Mouse (Mus musculus): ENCODE data around the gene Rtbdn.

The Rtbdn gene

DNA sequence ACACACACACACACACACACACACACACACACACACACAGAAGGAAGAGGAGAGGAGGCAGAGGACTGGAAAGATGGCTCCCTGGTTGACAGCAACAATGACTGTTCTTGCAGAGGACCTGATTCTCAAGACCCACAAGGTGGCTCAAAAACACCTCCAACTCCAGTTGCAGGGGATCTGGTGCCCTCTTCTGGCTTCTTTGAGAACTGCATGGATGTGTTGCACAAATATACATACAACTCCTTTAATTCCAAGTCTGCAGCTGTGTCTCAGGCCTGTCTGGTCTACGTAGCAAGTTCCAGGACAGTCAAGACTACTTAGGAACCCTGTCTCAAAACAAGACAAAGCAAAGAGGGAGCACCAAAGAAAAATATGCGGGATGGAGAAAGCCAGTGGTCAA is 10.0 kb downstream of the Rtbdn start:
- DNase-seq (ENCODE audit: low read depth, low spot score): no peak

DNA sequence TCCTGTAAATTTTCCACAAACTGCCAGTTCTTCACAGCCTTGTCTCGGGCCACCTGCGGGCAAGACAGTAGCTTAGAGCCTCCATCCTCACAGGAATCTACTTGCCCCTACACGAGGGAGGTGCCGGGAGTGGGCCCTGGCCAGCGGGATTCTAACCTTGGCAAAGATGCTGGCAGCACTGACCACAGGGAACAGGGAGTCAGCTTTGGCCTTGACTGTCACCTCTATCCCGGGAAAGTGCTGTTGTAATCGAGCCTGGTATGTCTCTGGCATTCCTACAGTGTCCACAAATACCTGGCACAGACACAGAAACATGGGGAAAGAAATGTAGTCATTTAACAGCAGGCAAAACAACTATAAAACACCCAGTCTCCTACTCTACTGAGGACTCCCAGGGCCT is 13.0 kb downstream of the Rtbdn start:
- no peak for DNase-seq (ENCODE audit: low read depth, low spot score)

DNA sequence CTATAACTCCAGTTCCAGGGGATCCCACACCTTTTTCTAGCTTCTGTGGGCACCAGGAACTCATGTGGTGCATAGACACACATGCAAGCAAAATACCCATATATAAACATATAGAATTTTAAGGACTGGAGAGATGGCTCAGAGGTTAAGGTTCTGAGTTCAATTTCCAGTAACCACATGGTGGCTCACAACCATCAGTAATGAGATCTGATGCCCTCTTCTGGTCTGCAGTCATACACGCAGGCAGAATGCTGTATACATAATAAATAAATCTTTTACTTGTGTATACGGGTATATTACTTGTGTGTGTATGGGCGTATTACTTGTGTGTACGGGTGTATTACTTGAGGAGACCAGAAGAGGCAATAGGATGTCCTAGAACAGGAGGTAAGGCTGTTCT is 17.2 kb downstream of the Rtbdn start:
- no peak for DNase-seq (ENCODE audit: low read depth, low spot score)

DNA sequence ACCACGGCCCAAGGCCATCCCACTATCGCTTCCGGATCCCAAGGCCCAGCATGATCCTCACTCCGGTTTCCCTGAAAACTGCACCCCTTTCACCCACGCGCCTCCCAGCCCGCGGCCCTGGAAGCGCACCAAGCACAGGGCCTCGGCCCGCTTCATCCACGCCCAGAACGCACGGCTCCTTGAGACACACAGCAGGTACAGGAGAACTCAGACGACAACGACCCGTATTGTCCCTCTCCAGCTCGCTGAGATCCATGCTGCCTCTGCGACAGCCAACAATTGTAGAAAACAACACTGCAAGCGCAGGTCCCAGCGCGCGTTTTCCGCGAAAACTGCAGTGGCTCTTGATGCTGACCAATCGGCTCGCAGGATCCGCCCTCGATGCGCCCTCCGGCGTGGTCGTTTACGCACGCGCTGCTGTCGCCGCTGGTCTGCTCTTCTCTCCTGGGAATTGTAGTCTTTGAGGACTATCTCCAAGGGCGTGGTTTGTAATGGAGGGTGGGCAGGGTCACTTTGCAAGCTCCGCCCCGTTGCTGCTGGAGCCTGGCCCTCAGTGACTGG is 19.0 kb downstream of the Rtbdn start:
- no peak for DNase-seq (ENCODE audit: low read depth, low spot score)

DNA sequence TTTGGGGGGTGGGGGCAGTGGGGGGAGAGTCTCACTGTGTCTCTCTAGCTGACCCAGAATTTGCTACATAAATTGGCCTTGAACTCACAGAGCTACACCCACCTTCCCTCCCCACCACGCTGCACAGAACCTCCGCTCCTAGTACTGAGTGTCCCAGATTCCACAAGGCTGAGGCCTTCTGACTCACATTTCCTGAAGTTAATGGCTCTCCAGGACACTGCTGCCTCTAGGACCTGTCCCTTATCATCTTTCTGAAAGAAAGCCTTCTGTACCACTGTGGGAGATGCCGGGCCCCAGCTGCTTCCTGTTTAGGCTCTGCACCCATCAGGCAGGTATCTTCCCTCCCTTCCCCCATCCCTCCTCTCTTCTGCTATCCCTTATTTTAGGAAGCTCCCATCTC is 19.8 kb downstream of the Rtbdn start:
- DNase-seq (ENCODE audit: low read depth, low spot score): no peak

DNA sequence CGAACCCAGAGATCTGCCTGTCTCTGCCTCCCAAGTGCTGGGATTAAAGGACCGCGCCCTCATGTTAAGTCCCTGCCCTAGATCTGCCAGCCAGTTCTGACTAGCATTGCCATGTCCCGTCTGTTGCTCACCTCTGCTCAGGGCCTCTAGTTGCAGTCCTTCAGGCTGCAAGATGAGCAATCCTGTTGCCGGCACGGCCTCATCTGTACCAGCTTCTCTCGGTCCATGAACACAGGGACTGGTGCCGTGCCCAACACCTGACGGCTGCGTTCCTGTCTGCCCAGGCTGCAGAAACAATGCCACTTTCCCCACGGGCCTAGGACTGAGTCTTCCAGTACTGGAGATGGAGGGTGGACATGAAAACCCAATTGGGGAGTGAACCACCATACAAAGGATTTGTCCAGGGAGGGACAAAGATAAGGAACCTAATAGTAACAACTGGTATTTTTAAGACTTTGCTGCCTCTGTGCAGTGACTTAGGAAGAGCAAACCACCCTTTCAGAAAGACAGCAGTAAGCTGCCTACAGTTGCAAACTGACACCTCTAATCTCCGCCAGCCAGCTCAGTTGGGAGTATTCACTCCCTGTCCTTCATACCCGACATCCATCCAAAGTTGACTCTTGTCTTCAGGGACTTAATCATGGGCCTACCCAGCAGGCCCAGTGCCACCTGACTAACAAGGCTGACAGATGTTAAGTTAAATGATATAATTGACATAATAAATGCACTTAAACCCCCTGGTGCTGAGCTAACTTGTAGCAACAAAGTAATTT is 20.9 kb downstream of the Rtbdn start:
- no peak for DNase-seq (ENCODE audit: low read depth, low spot score)

DNA sequence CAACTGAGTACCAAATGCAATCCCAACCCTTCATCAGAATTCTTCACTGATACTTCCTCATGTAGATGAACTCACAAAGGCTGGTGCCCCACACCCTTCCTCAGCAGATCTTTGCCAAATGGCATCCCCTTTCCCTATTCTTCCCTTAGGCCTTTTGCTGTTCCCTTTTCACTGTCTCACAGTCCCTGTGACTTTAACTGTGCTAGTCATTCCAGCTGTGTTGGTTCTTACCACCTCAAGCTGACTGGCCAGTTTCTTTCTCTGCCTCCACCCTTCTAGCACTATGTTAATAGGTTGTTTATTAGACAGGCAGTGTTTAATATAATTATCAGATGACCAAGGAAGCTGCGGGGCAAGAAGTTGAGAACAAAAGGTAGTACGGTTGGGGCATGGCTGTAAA is 21.9 kb downstream of the Rtbdn start:
- no peak for DNase-seq (ENCODE audit: low read depth, low spot score)

DNA sequence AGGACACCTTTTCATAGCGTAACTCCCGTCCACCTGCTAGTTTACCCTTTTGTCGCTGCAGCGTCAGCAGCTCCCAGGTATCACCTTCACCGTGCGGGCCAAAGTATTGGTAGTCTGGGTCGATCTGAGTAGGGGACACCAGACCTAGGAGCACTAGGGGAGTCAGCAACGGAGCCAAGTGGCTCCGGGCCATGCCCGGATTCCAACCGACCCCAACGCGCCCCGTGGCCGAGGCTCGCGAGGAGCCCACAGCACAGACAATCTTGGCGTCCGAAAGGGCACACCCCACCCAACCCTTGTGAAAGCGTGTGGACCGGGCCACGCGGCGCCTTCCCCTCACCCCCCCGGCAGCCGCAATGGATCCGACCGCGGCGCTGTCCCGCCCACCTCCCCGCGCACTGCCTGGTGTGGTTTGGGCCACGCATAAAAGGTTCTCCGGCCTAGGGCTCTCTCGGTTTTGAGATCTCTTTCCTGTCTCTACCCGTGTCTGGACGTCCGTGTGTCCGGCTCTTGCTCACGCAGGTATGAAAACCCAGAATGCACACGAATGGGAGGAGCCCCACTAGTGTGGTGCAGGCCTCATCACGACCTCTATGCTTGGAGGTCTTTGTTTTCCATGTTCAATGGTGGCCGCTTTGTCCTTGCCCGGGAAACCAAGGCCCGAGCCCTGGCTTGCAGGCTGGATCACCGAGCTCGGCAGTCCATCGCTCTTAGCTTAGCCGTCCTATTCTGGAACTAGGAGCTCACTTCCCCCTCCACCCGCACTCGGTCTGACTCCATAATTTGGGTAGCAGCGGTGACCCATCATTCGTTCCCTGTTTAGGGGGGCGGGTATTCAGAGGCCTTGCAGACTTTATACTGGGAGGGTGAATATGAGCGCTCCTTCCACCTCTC is 22.7 kb downstream of the Rtbdn start, which contains the start of the genes Gm49661, Prdx2 and Rnaseh2a:
Gene Gm49661 (minus strand): TSS at position 193 of the 894 bp plus-strand sequence.
Gene Prdx2 (plus strand): TSS at position 347 of the 894 bp plus-strand sequence.
Gene Rnaseh2a (minus strand): TSS at position 527 of the 894 bp plus-strand sequence.
- no peak for DNase-seq (ENCODE audit: low read depth, low spot score)

DNA sequence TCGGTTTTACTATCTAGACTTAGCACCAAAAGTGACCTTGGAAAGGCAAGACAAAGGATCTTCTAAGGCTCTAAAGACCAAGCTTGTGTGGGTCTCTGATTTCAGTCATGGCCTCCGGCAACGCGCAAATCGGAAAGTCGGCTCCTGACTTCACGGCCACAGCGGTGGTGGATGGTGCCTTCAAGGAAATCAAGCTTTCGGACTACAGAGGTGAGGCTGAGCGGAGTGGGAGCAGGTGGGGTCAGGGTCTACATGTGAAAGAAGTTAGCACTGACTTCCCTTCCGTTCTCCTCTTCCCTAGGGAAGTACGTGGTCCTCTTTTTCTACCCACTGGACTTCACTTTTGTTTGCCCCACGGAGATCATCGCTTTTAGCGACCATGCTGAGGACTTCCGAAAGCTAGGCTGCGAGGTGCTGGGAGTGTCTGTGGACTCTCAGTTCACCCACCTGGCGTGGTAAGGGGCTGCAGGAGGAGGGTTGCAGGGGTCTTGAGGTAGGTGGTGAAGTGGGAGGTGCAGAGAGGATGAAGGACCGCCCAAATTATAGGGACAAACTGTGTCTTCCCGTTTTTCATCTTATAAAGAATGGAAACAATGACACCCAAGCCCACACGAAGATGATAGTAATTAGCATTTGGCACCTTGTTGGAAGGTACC is 23.5 kb downstream of the Rtbdn start:
- no peak for DNase-seq (ENCODE audit: low read depth, low spot score)

DNA sequence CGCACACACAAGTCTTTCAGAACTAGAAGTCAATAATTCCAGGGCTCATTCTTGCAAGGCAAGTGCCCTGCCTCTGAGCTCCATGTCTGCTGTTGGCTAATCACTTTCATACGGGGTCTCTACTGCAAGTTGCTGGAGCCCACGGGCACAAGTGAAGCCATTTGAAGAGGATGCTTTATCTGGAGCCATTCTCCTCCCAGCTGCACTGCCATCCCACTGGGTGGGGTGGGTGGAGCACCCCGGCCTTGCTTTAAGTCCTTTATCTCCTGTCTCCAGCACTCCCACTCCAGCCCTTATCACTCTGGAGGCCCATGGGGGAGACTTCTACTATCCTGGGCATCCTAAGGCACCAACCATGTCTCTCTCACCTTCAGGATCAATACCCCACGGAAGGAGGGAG is 24.1 kb downstream of the Rtbdn start:
- DNase-seq (ENCODE audit: low read depth, low spot score): no peak

DNA sequence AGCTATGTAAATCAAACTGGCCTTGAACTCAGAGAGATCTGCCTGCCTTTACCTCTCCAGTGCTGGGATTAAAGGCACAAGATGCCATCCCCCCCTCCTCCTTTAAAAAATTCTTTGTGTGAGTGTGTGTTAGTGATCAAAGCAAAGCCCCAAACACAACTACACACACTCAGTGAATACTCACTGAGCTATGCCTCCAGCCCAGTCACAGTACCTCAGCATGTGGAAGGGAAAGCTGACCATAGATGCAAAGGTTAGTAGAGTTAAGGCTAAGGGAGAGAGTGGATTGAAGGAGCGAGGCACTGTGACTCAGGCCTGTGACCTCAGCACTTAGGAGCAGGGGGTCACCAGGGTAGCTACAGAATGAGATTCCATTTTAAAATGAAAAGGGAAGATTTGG is 26.3 kb downstream of the Rtbdn start:
- no peak for DNase-seq (ENCODE audit: low read depth, low spot score)

DNA sequence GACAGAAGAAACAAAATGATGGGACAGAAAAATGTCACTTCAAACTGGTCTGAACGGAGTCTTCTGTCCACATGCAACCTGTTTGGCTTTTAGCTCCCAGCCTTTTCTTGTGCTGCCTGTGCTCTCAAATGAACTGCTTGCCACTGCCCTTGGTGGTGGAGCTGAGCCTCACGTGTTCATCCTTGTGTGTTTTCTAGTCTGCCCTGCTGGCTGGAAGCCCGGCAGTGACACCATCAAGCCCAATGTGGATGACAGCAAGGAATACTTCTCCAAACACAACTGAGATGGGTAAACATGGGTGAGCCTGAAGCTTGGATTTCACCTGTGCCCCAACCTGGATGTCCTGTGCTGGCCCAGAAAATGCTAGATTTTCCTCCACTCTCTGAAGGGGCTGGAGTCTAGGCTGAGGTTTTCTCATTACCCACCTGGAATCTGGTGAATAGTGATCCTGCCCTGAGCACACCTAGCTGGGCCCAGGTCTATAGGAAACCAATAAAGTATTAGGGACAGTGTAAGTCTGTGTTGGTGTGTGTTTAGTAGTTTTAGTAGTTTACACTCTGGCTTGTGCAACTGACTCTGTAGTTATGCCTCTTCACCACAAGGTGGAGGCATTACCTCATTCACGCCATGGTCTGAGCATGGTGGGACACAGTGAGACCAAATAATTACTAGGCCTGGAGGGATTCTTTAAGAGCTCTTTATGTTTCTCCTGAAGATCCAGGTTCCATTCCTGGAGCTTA is 27.2 kb downstream of the Rtbdn start:
- DNase-seq (ENCODE audit: low read depth, low spot score): no peak

DNA sequence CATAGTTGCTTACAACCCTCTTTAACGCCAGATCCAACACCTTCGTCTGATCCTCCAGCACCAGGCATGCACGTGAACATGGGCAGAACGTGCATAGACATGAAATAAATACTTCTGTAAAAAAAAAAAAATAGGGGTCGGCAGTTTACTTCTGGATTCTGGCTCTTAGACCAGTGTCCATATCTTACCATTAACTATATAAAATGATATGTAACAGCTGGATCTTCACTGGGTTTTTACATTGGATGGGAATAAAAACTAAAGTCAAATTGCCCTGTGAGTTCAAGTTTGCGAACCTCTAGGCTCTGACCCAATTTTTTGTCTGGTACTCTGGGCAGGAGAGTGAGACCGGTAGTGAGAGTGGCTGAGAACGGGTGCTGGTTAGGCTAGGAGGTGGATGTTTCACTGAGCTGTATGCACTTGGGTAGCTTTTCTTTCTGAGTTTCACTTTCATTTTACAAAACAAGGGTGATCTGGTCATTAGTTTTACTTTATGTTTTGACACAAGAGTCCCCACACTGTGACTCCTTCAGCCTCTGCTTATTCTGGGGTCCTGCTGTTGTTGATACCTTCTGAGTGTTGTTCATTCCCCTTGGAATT is 27.9 kb downstream of the Rtbdn start:
- DNase-seq (ENCODE audit: low read depth, low spot score): no peak

DNA sequence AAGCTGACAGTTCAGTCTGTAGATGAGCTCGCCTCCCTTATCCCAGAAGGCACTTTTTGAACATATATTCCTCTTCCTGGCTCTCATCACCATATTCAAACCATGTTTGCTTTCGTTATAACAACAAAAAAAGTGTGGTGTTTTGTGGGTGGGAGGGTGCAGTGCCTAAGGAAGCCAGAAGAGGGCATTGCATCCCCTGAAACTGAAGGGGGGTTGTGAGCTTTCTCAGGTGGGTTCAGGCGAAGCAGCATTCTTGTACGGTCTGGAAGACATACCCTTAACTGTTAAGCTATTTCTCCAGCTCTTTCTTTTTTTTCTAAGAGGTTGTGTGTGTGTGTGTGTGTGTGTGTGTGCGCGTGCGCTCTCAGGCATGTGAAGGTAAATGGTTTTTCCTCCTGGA is 28.6 kb downstream of the Rtbdn start:
- no peak for DNase-seq (ENCODE audit: low read depth, low spot score)

DNA sequence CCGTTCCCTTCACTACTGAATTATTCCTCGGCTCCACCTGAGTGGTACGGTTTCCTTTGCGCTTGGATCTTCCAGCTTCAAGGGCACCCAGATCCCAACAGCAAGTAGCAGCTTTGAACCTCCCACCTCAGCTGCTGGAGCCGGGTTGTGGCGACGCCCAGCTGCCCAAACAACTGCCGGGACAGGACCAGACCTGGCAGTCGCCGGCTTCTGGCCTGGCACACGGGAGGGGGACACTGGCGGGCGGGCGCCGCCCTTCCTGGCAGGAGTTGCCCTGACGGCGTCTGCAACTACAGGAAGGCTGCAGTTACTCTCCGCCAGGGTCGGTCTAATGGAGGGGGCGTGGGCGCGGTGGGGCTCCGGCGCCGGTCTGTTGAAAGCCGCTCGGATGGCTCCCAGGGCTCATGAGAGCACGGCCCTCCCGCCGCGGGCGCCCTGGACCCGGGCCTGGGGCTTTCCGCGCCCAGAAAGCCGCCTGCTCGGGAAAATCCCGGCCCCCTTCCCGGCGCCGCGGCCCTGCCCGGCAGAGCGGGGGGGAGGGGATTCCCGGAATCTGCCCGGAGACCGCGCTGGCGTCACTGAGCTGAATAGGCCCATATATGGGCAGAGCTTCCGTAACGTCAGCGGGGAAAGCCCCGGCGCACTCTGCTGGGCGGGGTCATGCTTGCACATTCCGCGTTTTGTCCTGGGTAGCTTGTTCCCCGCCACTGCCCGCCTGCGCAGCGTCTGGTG is 29.4 kb downstream of the Rtbdn start:
- no peak for DNase-seq (ENCODE audit: low read depth, low spot score)

DNA sequence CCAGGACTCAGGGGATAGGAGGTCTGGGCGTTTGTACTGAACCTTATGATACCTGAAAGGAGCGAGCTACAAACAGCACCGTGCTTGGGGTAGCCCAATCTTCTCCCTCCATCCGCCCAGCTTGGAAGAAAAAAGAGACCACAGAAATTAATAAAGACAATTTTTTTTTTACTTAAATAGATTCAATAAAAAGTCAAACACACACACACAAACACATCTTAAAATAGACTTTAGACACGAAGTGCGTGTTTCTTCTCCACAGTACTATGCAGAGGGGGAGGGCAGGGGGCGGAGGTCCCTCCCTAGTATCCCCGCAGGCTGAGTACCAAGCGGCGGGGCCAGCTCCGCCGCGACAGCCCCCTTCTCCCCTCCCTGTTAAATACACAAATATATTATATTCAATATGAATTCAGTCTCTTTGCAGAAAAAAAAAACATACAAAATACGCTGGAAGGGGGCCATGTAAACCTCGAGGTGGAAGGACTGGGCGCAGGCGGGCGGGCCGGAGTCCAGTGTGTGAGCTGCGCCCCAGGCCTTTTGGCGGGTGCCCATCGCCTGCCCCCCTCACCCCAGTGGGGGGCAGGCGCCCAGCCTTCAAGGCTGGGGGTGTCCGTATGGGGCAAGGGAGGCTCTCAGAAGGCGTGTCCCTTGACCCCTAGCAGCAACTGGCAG is 30.1 kb downstream of the Rtbdn start:
- no peak for DNase-seq (ENCODE audit: low read depth, low spot score)

DNA sequence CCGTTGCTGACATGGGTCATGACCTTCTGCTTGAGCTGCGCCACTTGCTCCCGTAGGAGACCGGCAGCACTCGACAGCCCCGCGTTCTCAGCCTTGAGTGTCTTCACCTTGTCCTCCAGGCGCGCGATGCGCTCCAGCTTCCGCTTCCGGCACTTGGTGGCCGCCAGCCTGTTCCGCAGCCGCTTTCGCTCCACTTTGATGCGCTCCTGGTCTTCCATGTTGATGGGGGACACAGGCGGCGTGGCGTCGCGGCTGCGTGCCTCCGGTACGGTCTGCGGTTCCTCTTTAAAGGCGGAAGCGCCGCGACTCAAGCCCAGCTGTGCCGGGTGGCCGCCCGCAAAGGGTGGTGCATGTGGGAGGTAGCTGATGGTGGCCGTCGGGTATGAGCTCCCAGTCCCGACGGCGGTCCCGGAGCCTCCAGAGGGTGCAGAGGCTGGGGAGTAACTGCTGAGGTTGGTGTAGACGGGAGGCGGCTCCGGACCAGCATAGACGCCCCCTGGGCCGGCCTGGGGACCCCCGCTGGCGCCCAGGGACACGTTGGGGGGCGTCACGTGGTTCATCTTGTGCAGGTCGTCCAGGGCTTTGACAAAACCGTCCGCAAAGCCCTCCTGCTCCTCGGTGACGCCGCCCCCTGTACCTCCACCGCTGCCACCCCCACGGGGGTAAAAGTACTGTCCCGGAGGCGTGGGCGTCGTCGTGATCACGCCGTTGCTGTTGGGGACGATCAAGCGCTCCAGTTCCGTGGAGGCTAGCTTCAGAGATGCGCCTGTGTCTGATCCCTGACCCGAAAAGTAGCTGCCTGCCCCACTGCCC is 30.9 kb downstream of the Rtbdn start:
- no peak for DNase-seq (ENCODE audit: low read depth, low spot score)

DNA sequence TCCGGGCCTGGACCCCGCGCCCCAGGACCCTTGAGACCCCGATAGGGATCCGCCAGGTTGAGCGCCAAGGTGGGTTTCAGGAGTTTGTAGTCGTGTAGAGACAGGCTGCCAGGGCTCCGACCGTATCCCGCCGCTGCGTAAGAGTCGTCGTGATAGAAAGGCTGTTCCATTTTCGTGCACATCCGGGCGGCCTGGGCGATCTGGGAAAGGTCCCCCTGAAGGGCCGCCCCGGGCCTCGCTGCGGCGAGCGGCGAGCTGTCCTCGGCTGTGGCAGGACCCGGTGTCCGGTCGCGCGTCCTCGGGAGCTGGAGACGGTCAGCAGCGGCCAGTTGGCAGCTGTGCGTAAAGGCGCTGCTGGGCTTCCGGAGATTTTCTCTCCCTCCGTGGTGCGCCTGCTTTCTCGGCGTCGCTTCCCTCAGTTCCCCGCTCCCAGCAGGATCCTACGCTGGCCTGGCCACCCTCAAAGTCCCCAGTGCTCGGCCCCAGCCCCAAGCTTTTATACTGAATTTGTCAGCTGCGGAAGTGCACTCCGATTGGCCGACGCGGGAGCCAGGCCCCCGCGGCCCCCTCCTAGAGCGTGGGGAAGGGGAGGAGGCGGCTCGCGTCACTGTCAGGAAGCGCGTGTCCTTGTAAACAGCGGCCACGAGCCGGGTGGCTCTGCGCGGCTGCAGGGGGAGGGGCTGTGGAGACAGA is 31.6 kb downstream of the Rtbdn start, which contains the start of gene Junb:
Gene Junb (minus strand): TSS at position 471 of the 693 bp plus-strand sequence.
- peak; percentile 87 for DNase-seq (ENCODE audit: low read depth, low spot score)

Measured in retina, adult 2 months (tissue).